33 mouse cellular contexts compared by ENCODE assay signal in genomic region chr19:11745680-11746079, GRCm38 (mm10). TPM values are rescaled to one million over a fixed set of nuclear protein-coding genes. Genes with fewer than 3 reads are reported as not detected.
"Had no signal": no experiment of that assay in that cellular context is flagged by ENCODE, and none has a peak within 500 bp of the region (broad histone marks: within the 10 kb centered on the region; RNA-seq: fewer than 3 reads in every experiment).

No protein-coding gene starts in this region.

- H3K4me3 ChIP-seq: intestine, embryonic 15.5 days; layer of hippocampus, adult 2 months; limb, embryonic 12.5 days; limb, embryonic 15.5 days; midbrain, embryonic 10.5 days; midbrain, embryonic 13.5 days; myocyte; neural tube, embryonic 13.5 days had no signal

- ATAC-seq: intestine, embryonic 15.5 days; midbrain, embryonic 13.5 days; midbrain, embryonic 16.5 days had no signal

- H3K9ac ChIP-seq: intestine, embryonic 15.5 days; limb, embryonic 12.5 days; limb, embryonic 15.5 days; midbrain, embryonic 13.5 days; neural tube, embryonic 13.5 days had no signal

- H3K27ac ChIP-seq: intestine, embryonic 15.5 days; layer of hippocampus, adult 2 months; limb, embryonic 12.5 days; limb, embryonic 15.5 days; midbrain, embryonic 10.5 days; midbrain, embryonic 13.5 days; neural tube, embryonic 13.5 days; stomach, postnatal 0 days had no signal

- H3K36me3 ChIP-seq: intestine, embryonic 15.5 days; limb, embryonic 12.5 days; limb, embryonic 15.5 days; midbrain, embryonic 10.5 days; midbrain, embryonic 13.5 days; neural tube, embryonic 13.5 days had no signal

- H3K9me3 ChIP-seq: intestine, embryonic 15.5 days; limb, embryonic 12.5 days; limb, embryonic 15.5 days; midbrain, embryonic 10.5 days; midbrain, embryonic 13.5 days; neural tube, embryonic 13.5 days had no signal

- DNase-seq: kidney, adult 11 months; kidney, adult 9 months; kidney, postnatal 25 days; left cerebral cortex, postnatal 4 days; lung, adult 2 months; lung, postnatal 14 days; lung, postnatal 4 days; retina, postnatal 1 day; right cerebral cortex, postnatal 25 days; thymus, adult 2 months; thymus, postnatal 25 days had no signal

- H3K4me1 ChIP-seq: intestine, embryonic 15.5 days; limb, embryonic 12.5 days; limb, embryonic 15.5 days; midbrain, embryonic 10.5 days; midbrain, embryonic 13.5 days; neural tube, embryonic 13.5 days had no signal

- H3K4me2 ChIP-seq: intestine, embryonic 15.5 days; limb, embryonic 12.5 days; limb, embryonic 15.5 days; midbrain, embryonic 13.5 days; neural tube, embryonic 13.5 days had no signal

- H3K27me3 ChIP-seq: intestine, embryonic 15.5 days; limb, embryonic 12.5 days; limb, embryonic 15.5 days; midbrain, embryonic 13.5 days; neural tube, embryonic 13.5 days had no signal

RNA-seq across cellular contexts. Expression of gene Gif, which starts 1.7 kb away (rescaled TPM):
- total RNA-seq: layer of hippocampus, adult 2 months; layer of hippocampus, postnatal 14 days; left cerebral cortex, adult 8-10 months; left cerebral cortex, postnatal 14 days; left cerebral cortex, postnatal 4 days; megakaryocyte, adult 5-6 weeks; monocyte, adult 5-6 weeks; neutrophil, adult 5-6 weeks had no signal
- polyA plus RNA-seq: intestine, embryonic 15.5 days; kidney, embryonic 16.5 days; limb, embryonic 12.5 days; limb, embryonic 15.5 days; midbrain, embryonic 10.5 days; midbrain, embryonic 13.5 days; midbrain, embryonic 16.5 days; myocyte; neural tube, embryonic 13.5 days; spleen, adult 2 months; urinary bladder, adult 2 months had no signal

RNA-seq across cellular contexts. Expression of gene Oosp3, which starts 48.8 kb away (rescaled TPM):
- total RNA-seq: layer of hippocampus, adult 2 months; layer of hippocampus, postnatal 14 days; left cerebral cortex, adult 8-10 months; left cerebral cortex, postnatal 14 days; left cerebral cortex, postnatal 4 days; megakaryocyte, adult 5-6 weeks; monocyte, adult 5-6 weeks; neutrophil, adult 5-6 weeks had no signal
- polyA plus RNA-seq: intestine, embryonic 15.5 days; kidney, embryonic 16.5 days; large intestine, adult 2 months; limb, embryonic 12.5 days; limb, embryonic 15.5 days; lung, adult 2 months; lung, embryonic 16.5 days; midbrain, embryonic 10.5 days; midbrain, embryonic 13.5 days; midbrain, embryonic 16.5 days; myocyte; neural tube, embryonic 13.5 days; spleen, adult 2 months; stomach, embryonic 14.5 days; stomach, postnatal 0 days; thymus, adult 2 months; urinary bladder, adult 2 months had no signal

RNA-seq across cellular contexts. Expression of gene Oosp1, which starts 54.7 kb away (rescaled TPM):
- total RNA-seq: layer of hippocampus, adult 2 months; layer of hippocampus, postnatal 14 days; left cerebral cortex, adult 8-10 months; left cerebral cortex, postnatal 14 days; left cerebral cortex, postnatal 4 days; monocyte, adult 5-6 weeks; neutrophil, adult 5-6 weeks had no signal
- polyA plus RNA-seq: intestine, embryonic 15.5 days; kidney, embryonic 16.5 days; large intestine, adult 2 months; limb, embryonic 12.5 days; limb, embryonic 15.5 days; lung, adult 2 months; lung, embryonic 16.5 days; midbrain, embryonic 10.5 days; midbrain, embryonic 13.5 days; midbrain, embryonic 16.5 days; myocyte; neural tube, embryonic 13.5 days; stomach, embryonic 14.5 days; stomach, postnatal 0 days; urinary bladder, adult 2 months had no signal
